Mouse (Mus musculus) kidney, adult 18-20 months (tissue): ENCODE results near the gene Grik4.

Source experiments
- DNase-seq: peaks from one replicate; pipeline ENCODE4 v3.0.0; 2021

Gene Grik4

DNA sequence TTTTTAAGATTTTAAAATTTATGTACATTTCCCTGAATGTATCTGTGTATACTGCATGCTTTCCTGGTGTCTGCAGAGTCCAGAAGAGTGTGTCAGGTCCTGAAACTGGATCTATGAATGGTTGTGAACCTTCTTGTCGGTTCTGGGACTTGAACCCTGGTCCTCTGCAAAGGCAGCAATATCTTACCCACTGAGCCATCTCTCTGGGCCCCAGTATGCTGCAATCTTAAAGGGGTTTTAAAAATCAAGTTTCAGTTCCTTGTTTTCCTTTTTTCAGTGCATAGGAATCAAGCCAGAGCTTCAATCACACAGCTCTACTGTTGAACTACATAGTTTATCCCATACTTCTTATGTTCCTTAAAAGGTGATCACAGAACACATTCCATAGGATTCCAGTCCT, 461.3 kb downstream of the Grik4 start:
- DNase-seq: no peak

DNA sequence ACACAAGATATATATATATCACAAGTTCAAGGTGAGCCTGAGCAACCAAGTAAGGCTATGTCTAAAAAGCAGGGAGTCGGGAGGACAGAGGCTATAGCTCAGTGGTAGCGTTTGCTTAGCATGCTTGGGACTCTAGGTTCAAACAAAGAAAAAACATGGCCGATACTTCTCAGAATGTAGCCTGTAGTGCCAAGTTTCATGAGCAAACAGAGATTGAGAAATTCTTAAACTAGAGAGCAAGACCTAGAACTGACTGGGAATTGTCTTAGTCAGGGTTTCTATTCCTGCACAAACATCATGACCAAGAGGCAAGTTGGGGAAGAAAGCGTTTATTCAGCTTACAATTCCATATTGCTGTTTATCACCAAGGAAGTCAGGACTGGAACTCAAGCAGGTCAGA, 468.1 kb downstream of the Grik4 start:
- no peak for DNase-seq

DNA sequence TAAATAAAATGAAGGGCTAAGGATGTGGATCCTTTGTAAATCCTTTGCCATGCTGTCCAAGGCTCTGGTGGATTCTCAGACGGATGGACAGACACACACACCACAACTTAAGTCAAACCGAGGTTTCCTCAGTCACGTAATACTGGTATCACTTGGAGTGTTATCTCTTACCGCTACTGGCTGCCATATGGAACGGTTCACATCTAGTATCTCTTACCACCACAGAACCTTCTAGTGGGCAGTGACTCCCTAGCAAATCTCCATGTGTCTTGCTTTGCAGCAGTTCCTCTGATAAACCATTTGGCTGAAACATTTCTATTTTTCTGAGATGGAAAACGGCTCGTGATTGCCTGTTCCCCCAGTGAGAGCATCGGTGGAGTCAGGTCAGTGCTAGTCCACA, 470.0 kb downstream of the Grik4 start:
- DNase-seq: no peak

DNA sequence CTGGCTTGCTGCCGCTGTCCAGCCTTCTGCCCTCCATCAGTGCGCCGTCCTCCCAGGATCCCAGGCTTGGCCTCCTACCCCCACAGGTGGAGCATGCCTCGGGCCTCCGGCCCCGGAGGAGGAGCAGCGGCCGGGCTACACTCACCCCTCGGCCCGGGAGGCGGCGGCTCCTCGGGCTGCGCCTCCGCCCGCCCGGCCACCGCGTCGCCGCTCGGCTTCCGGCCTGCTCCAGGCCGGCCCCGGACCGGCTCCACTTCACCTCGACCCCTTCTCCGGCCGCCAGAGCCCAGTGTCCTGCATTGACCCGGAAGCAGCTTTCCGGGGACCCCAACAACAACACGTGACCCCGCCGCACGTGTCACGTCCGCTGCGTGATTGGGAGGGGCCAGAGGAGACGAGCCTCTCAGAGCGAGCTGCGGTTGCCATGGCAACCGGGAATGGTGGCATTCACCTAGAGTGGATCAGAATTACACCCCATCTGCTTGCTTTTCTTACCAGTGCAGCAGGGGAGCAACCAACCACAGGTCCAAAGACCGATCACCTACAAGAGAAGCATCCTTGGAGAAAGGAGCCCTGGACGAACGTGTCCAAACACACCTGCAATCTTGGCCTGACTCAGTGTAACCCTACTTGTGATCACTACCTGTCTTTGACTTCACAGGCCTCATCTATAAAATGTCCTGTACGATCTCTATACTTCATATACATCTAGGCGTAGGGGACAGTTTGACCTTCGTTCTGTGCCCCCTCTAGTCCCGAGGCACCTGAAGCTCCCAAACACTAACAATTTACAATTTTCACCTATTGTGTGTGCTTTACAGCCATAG, 472.2 kb downstream of the Grik4 start:
- peak; percentile 93 for DNase-seq

DNA sequence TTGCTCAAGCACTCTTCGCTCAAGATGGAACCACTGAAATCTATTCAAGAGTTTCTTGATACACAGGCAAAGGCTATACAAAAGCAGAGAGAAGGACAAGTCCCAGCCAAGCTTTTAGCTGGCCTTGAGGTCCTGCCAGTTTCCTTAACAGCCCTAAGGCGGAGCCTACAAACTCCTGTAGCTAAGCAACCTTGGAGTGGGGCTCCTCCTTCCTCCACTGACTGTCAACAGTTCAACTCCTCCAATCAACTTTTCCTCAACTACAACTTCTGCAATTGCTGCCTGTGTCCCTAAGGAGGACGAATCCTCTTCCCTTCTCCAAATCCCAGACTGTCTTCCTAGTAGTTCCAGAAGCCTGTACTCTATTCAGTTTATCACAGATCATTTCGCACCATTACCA, 473.1 kb downstream of the Grik4 start:
- DNase-seq: peak; percentile 60

DNA sequence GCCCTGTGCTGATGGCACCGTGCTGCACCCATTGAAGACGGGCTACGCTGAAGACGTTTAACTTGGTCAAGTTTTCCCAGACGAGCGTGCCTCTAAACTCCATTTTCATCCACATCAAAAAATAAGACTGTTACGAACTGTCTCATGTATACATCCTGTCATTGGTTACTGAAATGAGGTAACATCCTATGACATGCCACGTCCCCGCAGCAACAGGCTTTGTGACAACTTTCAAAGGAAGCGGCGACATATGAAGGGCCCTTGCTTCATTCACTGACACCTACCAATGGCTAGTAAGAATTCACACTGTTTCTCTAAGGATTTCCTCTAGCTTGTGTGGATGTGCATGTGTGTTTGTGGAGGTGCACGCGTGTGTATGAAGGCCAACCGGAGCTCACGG, 475.0 kb downstream of the Grik4 start:
- no peak for DNase-seq

DNA sequence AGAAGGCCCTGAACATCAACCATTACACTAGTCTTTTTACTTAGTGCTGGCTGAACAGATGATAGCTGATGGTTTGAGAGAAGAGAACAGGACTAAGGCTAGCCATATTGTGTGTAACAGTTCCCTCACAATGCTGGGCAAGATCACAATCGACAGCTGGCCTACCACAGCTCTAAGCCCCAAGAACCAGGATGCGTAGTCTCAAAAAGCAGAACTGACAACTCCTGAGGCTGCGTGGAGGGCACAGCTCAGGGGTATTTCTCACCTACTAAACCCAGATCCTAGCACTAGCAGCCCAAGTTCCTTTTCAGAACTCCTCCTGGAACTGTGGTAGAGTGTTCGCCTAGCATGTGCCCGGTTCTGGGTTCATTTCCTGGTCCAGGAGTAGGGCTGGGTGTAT, 475.9 kb downstream of the Grik4 start:
- no peak for DNase-seq
